Mouse (Mus musculus) thymus, postnatal 4 days (tissue): ENCODE measurements around the gene Pls1.

Source experiments
- DNase-seq: peaks from one replicate; pipeline ENCODE4 v3.0.0; 2021

Gene Pls1

DNA sequence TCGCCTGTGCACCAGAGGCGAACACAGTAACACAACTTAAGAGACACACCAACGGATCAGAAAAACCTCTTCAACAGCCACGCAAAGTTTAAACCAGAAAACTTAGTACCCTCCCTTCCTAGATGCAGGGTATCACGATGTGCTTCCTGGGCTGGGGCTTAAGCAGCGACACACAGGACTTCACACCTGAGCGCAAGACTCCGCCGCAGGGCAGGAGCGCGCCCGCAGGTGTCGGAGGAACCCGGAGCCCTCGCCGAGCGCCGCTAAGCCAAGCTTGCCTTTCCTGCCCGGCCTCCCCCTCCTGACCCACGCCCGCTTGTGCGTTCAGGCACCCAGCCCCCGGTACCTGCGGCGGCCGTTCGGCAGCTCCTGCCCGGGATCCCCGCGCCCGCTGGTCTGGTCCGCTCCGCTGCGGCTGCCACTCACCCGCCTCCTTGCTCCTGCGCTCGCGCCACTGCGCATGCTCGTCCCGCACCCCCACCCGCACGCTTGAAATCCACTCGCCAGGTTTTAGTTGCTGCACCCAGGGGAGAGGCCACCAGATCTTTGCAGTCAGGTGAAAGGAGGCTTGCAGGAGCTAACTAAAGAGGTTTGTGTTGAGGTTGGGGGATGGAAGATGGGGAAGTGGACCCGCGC is at the start of gene Pls1:
Gene Pls1 (minus strand): TSS at position 487 of the 636 bp plus-strand sequence.
- DNase-seq = peak; percentile 92

DNA sequence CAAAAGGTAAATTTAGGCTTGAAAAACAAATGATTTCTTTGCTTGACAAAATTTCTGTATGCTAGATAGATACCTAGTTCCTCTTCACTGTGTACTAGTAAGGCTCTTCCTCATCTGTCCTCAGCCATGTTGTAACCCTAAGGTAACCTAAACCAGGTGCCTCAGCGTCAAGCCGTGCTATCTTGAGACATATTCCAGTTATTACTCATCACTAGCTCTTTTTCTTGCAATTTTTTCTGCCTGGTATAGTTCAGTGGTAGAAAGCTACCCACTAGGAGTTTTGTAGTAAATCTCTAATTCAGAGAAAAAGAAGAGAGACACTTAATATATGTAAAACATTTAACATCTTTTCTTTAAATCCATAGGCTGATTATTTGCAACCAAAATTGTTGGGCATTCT is 37.6 kb upstream of the Pls1 start:
- no peak for DNase-seq

DNA sequence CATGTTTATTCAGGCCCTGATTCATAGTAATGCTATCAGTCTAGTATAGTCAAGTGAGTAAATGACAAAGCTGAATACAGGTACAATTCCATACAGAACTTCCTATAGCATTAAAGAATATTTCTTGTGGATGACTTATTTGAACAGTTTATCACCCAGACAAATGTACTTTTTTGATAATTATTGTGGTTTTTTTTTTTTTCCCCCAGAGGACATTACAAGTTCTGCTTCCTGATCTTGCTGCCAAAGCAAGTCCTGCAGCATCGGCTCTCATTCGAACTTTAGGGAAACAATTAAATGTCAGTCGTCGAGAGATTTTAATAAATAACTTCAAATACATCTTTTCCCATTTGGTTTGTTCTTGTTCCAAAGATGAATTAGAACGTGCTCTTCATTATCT is 33.1 kb upstream of the Pls1 start:
- DNase-seq = no peak

DNA sequence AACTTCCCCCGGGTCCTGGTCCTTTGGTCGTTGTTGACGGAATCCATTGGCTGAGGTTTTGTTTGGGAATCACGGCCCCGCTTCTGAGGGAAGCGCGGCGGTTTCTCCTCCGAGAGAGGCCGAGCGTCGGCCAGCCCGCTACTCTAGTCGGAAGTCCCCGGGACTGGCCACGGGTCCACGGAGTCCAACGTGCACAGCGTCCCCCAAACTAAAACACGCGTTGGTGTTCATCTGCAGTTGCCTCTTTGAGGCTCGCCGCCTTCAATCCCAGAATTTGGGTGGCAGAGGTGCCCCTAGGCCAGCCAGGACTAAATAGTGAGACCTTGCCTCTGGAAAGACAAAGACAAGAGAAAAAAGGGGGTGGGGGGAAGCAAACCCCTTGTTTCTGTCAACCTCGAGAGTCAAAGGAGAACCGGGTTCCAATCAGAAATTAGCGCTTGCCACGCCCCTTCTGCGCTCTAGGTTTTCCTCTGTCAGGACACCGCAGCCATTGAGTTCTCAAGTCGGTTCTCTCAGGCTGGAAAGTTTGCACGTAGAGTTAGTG is 13.0 kb upstream of the Pls1 start:
- peak; percentile 66 for DNase-seq

DNA sequence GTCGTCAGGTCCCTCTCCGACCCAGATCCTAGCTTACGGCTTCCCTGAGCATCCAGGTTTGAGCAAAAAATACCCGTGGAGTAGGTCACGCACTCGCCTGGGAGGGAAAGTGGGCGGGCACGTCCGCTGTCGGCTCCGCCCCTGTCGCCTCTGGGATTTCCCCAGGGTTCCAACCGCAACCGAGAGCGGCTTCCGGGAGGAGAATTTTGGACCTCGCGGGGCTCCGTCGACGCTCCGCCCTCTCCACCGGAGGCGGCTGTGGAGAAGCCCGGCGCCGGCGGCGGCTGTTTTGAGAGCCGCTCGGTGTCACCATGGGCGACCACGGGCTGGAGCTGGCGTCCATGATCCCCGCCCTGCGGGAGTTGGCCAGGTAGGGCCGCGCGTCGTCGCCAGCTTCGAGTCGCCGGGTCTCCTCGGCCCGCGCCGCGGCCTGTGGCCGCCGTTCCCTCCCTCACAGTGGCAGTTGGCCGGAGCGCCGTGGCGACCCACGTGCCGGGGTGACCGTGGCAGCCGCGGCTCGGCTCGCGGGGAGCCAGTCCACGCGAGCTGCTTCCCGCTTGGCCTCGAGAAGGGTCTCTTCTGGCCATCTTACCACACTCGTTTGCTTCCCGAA is 12.4 kb upstream of the Pls1 start, which contains the start of gene Atr:
Gene Atr (plus strand): TSS at position 184 of the 613 bp plus-strand sequence.
- peak; percentile 97 for DNase-seq

DNA sequence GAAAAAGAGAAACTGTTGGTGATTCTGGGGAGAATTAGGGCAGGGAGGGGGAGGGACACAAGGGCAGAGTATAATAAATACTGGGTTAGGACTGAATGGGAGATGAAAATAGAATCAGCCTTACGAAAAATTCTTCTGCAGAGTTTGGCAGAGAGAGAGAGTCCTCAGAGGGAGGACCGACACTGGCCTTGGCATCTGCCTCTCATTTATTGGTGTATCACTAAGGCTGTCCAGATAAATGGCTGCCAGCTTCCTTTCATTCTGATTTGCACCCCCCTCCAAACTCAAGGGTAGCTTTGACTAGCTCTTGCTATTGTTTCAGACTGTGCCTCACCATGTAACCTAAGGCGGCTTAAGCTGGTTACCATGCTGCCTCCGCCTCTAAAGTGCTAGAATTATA is 10.9 kb upstream of the Pls1 start:
- DNase-seq = no peak

DNA sequence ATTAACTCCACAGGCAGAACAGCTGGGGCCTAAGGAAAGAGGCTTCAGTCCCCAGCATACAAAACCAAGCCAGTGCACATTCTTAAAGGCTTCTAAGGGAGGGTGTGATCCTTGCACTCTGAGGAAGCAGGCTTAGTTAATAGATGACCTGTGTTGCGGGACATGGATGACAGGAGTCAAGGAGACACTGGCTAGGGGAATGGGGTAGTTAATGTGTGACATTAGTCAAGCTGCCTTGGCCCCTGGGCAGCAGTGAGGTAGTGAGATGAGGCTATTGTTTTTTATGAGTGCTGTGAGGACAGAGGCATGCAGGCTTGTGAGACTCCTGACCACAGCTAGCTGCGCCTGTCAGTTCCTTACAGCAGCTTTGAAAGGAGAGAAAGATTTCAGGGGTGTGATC is 9.8 kb upstream of the Pls1 start:
- no peak for DNase-seq

DNA sequence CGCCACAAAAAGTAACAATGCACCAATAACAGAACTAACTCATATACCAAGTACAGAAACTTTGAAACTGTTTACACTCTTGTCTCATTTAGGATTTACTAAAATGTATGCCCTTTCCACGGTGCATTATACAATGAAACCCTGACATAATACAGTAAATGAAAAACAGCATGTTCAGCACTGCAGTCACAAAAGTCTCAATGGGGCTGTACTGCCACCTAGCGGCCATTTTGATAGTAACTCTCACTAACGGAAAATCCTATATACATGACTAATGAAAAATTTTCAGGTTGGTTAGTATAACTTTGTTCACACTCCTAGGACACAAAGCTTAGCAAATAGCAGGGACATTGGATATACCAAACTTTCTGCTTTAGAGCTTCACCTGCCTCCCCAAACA is 7.8 kb upstream of the Pls1 start:
- DNase-seq = peak; percentile 87

DNA sequence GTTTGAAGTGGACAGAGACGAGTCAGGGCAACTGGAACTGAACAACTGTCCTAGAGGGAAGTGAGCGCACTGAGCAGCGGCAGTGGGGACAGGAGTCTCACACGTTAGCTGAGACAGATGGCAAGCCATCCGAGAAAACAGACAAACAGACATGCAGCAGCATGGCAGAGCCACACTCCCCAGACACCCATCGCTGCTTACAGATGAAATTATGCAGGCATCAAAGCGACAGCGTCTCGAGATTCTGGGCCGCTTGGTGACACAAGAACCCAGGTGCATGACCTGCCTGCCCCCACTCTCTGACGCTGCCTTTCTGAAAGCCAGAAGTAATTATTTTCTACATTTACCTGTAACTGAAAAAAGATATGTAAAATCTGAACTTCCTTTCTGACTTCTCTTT is 6.6 kb upstream of the Pls1 start:
- no peak for DNase-seq

DNA sequence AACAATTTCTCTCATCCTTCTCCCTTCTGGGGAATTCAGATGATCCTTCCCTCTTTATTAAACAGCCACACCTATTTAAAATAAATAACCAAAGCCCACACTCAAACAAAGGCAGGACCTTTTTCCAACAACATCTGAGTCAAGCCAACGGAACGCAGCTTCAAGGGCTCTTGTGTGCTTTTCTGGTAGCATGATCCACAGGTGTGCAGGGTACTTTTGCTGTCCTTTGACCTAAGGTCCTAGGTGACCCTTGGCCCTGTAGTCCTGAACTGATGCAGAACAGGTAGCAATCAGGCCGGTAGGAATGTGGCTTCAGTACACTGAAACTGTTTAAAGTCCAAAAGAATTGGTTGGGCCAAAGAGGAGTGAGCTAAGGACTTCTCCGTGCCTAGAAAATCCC is 600 bp upstream of the Pls1 start:
- no peak for DNase-seq

DNA sequence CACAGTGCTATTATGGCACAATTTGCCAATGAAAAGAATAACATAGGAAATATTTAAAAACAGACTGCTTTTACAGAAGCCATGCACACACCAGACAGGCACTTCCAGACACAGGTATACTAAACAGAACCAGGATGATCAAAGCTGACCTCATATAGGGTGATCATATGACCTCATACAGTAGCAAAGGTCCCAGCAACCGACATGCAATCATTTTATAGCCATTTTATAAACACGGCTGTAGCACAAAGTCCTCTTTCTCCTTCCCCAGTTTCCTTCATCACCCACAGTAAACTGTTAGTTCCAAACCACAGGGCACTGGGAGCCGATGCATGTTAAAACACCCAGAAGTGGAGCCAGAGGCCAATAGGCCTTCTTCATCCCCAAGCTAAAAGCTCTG is 5.7 kb downstream of the Pls1 start:
- no peak for DNase-seq

DNA sequence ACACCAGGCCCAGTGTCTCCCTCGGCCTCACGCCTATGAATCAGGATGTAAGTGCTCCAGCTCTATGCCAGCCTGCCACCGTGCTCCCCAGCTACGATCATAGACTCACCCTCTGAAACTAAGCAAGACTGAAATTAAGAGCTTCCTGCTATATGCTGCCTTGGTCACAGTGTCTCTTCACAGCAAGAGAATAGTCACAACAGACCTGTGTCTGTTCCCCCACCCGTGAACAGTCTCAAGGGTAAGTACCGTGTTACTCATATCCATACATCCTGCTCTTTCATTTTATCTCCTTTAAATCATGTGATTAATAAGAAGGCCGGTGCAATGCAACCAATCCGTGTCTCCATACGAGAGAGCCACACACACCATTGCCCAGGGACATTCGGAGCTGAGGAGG is 9.4 kb downstream of the Pls1 start:
- no peak for DNase-seq

DNA sequence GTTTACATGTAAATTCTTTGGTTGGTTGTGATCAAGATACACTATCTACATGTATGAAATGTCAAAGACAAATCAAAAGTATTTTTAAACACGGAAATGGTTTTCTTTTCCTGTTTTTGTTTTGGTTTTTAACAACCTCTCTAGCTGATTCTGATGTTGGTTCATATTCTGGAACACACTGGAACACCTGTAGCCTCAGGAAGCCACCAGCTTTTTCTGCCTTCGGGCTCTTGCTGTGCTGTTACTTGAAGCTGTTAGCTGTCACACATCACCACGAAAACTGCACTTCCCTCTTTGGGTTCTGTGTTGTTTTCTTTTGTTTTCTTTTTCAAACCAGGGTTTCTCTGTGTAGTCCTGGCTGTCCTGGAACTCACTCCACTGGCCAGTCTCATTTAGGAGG is 10.3 kb downstream of the Pls1 start:
- no peak for DNase-seq

DNA sequence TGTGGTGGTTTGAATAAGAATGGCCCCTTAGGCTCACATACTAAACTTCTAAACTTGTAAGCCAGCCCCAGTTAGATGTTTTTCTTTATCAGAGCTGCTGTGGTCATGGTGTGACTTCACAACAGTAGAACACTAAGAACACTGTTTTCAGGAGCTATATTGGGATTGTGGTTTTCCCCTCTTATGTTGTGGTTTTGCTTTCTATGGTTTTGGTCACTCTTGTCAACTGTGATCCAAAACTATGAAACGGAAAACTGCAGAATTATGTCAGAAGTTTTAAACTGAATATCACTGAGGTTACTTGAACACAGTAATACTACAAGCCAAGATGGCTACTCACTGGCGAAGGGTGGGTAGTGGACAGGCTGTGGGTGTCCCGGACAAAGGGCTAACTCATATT is 12.4 kb downstream of the Pls1 start:
- DNase-seq = no peak

DNA sequence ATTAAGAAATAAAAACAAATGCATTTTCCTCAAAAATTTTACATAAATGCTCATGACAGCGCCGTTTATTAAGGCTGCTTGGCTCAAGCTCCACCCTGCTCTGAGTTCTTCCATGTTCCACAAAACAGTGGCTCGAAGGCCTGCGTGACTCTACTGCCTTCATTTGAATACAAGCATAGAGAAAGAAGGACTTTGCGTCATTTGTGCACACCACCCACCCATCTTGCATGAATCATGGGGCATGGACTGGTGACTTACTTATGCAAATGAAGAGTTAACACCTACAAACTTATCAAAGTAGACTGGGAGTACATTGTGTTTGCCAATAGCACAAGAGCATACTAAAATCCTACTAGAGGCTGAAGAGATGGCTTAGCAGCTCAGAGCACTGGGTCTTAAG is 17.5 kb downstream of the Pls1 start:
- no peak for DNase-seq

DNA sequence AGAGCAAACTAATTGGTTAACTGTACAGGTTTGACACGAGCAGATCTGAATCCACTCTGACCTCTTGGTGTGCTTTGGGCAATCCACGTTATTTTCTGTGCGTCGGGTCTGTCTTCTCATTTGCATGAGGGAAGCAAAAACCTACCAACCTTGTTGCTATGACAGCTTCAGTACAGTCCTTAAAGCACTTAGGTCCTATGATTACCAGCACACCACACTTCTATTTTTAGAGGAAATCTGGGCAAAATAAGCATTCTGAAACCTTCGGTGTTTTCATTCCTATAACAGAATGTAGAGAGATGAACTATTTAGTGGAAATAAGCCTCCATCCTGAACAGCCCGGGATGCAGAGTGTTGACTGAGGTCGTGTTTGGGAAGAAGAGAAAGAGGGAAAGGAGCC is 22.6 kb downstream of the Pls1 start:
- no peak for DNase-seq

DNA sequence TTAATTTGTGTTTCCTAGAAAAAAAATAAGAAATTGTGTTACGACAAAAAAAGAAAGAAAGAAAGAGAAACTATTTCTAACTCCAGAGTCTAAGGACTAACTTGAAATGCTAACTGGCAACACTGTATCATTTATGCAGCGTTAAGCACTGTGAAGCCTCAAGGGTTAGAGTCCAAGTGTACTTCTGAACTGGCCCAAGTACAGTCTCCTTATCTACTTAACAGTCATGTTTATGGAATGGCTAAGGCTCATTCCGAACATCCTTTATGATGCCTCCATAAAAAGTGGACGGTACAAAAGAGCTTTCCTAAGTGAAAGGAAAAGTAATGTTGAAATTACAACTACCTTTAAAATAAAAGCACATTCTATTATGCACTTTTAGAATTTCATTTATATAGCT is 29.4 kb downstream of the Pls1 start:
- DNase-seq = no peak

DNA sequence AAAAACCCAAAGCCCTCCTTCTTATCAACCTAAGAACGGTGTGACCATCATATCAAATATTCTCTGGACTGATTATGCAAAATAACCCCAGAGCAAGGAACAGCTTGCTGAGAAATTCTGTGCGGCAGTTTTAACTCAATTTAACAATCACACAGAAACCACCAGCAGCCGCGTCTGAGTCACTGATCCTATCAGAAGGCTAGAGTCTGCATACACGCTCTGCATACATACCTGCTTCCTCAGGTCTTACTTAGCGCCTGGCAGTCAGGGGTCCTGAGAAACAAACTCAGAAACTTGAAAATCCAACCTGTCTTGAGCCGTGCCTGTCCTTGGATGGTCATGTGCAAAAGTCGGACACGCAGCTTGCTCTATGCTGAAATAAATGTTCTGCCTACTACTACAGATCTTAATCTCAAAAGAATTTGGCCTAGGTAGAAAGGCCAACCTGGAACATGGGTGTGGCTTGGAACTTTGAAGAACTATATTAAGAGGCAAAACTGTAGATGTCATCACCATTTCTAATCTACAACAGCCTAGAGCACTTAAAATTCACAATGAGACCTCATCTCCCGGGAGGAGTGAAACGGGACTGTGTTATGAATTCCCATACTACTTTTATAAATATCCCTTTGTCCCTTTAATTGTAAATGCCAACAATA is 30.0 kb downstream of the Pls1 start:
- no peak for DNase-seq

DNA sequence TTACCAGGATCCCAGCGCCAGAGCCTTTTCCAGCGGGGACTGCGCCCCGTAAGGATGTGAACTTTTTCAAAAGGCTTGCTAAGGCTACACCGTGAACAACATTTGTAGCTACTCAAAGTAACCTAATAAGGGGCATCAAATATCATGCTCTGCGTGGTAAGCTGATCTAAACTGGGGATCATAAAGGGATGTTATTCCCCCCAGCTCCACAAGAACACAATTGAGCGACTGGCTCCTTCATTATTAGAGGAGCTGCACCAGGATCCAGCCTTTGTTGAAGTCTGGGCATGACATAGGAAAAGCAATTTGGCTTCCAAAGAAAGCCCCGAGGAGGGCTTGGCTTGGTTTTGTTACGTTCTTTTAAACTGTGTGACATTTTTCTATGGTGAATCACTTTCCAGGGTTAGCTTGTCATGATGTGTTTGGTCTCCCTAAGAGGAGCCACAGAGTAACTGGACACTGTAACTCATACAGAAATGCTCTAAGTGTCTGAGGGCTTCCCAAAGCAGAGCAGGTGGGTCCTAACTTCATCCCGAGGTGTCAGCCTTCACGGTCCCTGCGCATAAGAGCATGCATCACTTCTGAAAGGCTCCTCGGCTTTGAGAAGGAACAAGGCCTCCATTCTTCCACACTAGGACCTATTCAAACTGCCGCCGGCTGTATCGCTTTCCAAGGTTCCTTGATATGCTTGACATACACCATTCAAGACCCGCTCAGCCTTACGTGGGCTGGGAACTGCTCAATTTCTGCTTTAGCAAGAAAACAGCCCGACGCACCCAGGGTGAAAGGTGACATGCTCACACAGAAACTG is 31.2 kb downstream of the Pls1 start:
- no peak for DNase-seq

DNA sequence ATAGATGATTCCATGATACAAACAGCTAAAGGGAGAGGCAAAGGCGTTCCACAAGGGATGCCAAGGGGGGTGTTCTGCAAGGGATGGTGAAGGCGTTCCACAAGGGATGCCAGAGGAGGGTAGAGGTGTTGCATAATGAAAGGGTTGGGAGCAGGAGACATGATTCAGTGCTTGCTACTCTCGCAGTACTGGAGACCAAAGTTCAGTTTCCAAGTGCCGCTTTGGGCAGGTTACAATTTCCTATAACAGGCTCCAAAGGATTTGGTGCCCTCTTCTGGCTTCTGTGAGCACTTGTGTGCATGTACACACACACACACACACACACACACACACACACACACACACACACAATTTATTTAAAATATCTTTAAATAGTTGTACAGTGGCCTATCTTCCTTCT is 33.3 kb downstream of the Pls1 start:
- DNase-seq = no peak

DNA sequence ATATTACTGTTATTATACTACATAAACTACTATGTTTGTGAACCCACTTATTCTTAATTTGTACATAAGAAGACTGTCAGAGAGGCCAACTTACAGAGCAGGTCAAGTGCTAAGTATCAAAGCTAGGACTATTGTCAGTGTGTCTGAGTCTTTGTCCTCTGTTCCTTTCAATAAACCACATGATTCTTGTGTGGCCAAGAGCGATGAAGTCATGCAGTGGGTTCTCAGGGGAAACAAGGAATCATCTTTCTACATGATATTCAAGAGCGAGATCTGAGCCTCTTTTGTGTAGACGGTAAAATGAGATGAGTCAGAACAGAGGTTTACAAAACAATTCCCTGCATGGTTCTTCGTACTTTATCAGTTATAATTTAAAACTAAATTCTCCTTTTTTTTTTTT is 35.5 kb downstream of the Pls1 start:
- no peak for DNase-seq

DNA sequence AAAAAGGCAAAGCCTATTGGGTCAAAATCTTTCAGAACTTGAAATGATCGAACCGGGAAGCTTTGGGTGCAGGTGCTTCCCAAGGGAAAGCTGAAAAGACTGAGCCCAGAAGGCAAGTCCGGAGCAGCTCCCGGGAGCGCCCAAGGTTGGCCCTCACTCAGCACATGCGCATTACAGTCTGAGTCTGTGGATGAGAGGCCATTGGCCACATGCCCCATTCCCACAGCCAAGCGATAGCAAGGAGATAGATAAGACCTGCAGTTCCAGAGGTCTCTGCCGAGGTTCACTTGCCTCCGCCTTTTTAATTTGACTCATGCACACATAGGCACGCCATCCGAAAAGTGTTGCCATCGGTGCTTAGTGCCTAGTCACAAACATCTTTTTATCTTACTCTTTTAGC is 39.7 kb downstream of the Pls1 start:
- DNase-seq = no peak

DNA sequence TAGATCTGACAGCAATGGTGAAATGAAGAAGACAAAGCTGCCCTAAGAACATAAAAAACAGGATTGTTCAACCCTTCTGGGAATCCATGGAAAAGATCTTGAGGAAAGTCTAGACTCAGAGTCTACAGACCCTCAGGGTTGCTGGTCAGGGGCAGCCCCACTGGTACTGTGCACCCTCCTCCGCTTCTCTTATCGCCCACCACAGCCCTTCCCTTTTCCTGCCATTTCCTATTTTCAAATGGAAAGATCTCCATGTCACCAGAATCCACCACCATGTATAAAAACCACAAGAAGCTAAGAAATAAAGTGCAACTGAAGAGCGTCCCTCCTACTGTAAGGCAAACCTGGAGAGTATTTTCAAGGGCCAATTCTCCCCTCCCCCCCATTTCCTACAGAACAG is 41.3 kb downstream of the Pls1 start:
- no peak for DNase-seq
